Mouse (Mus musculus) neural tube, embryonic 11.5 days (tissue): ENCODE data around the gene Slc35g3. TPM values are rescaled to one million over a fixed set of nuclear protein-coding genes. Genes with fewer than 3 reads are reported as not detected.

ENCODE experiments used
- ATAC-seq: fragments of 200-750 bp; cut with Nextera tagmentation; 2 replicates; pipeline ENCODE4 v1.8.0; 2017; ENCODE audit warnings: moderate number of reproducible peaks, mild to moderate bottlenecking, moderate TSS enrichment, moderate library complexity; ENCODE audit not compliant: insufficient read depth, low FRiP score, low TSS enrichment
- DNase-seq: peaks from one replicate; pipeline ENCODE4 v3.0.0-alpha.2; 2015; ENCODE audit warnings: low spot score
- H3K27ac ChIP-seq: fragments of 300-500 bp; sonication (generic); 2 replicates; pipeline ENCODE4 v1.5.1; 2014; ENCODE audit warnings: low read depth, mild to moderate bottlenecking, low read length
- H3K27me3 ChIP-seq: fragments of 300-500 bp; sonication (generic); 2 replicates; pipeline ENCODE4 v1.6.1; 2014; ENCODE audit warnings: mild to moderate bottlenecking, low read length, mixed read lengths; ENCODE audit not compliant: control insufficient read depth, insufficient read depth
- H3K36me3 ChIP-seq: fragments of 300-500 bp; sonication (generic); 2 replicates; pipeline ENCODE4 v1.6.1; 2014; ENCODE audit warnings: mild to moderate bottlenecking, low read length, moderate library complexity, mixed read lengths; ENCODE audit not compliant: control insufficient read depth, insufficient read depth
- H3K4me1 ChIP-seq: fragments of 300-500 bp; sonication (generic); 2 replicates; pipeline ENCODE4 v1.6.1; 2014; ENCODE audit warnings: low read length, mixed read lengths; ENCODE audit not compliant: control insufficient read depth, insufficient read depth
- H3K4me2 ChIP-seq: fragments of 300-500 bp; sonication (generic); 2 replicates; pipeline ENCODE4 v1.6.1; 2014; ENCODE audit warnings: low read depth, mild to moderate bottlenecking, moderate library complexity
- H3K4me3 ChIP-seq: fragments of 300-500 bp; sonication (generic); 2 replicates; pipeline ENCODE4 v1.5.1; 2014; ENCODE audit warnings: low read depth, low read length
- H3K9ac ChIP-seq: fragments of 300-500 bp; sonication (generic); 2 replicates; pipeline ENCODE4 v1.6.1; 2014; ENCODE audit warnings: mild to moderate bottlenecking, low read length
- H3K9me3 ChIP-seq: fragments of 300-500 bp; sonication (generic); 2 replicates; pipeline ENCODE4 v1.6.1; 2016; ENCODE audit warnings: low read length; ENCODE audit not compliant: control insufficient read depth
- WGBS: fragments of 180-500 bp; shearing (Covaris S2); extraction: QIAGEN DNeasy Blood & Tissue Kit; methylation state at CpG from one replicate; pipeline ENCODE4 v1.1.7; 2014; 5-methylcytosine and 5-hydroxymethylcytosine counted together
- polyA plus RNA-seq: library from polyadenylated mRNA; unstranded; fragments of >200 nt; fragmentation: Nextera tagmentation; extraction: Ambion mirVana; gene quantifications from 2 replicates; pipeline ENCODE4 v1.2.1, GENCODE M21; 2014

Slc35g3 gene
- polyA plus RNA-seq, 1 experiment from 2014 or later, result not detected

DNA sequence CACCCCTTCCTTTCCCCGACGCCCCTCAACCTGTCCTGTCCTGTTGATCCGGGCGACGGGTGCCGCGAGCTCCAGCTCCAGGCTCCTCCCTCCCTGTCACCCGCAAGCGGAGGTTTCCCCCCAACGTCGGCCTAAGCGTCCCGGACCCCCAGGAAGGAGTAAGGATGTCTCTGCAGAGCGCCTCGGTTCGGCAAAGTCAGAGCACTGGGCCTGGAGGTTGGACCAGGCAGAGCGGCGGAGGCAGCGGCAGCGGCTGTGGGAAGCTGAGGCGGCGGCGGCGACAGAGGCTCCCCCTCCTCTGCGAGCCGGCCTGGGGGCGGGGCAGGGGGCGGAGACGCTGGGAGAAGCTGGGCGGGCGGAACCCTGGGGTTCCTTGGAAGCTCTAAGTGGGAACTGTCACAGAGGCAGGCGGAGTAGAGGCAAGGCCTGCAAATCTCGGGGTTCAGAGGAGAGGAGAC lies 40.9 kb upstream of the Slc35g3 start:
- H3K27ac ChIP-seq, result no peak overlapping the region
- no peaks in the 10 kb centered on the region for H3K9me3 ChIP-seq
- peak overlapping the region; percentile 89 for H3K4me2 ChIP-seq
- H3K36me3 ChIP-seq, result no peaks in the 10 kb centered on the region
- H3K9ac ChIP-seq, result peak overlapping the region; percentile 61
- H3K4me1 ChIP-seq, result peaks cover 30% of the 10 kb centered on the region
- ATAC-seq (no peak), DNase-seq (peak; percentile 78)
- H3K4me3 ChIP-seq, result peak overlapping the region; percentile 52
- under 1% methylated on average over 28 of the region's 33 CpGs for WGBS
- H3K27me3 ChIP-seq, result peaks cover 55% of the 10 kb centered on the region

DNA sequence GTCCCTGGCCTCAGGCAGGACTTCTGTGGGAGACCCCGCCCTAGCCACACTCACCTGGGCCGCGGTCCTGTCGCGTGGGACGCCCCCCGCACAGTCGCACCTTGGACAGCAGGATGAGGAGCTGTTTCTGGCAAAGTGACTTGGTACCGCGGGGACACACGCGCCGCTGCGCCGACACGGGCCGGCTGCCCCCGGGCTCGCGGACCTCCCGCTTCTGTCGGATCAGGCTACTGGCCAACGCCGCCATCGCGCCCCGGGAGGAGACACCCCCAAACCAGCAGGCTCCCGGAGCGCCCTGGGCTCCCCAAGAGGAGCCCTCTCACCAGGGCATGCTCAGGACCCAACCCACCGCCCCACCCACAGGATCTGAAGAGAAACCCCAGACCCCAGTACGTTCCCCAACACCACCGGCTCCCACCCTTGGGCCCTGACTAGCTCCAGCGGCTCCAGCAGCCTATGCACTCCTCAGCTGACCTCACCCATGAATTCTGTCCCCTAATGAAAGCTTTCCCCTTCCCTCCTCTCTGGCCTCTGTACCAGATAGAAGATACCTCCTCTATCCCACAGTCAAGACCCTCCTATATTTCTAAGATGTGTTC lies 39.7 kb upstream of the Slc35g3 start, which contains the start of gene Fgf11:
TSS of gene Fgf11 (minus strand) at position 479 of the 599 bp plus-strand sequence.
- peaks cover 30% of the 10 kb centered on the region for H3K4me1 ChIP-seq
- peaks cover 55% of the 10 kb centered on the region for H3K27me3 ChIP-seq
- peak within 1 kb of the TSS; percentile 52 for H3K4me3 ChIP-seq
- H3K9ac ChIP-seq, result peak within 1 kb of the TSS; percentile 73
- ATAC-seq, result no peak
- H3K36me3 ChIP-seq, result no peaks in the 10 kb centered on the region
- peak within 1 kb of the TSS; percentile 83 for H3K27ac ChIP-seq
- no peak for DNase-seq
- peak within 1 kb of the TSS; percentile 89 for H3K4me2 ChIP-seq
- no peaks in the 10 kb centered on the region for H3K9me3 ChIP-seq
- WGBS, result 2% methylated on average over 33 of the region's 33 CpGs

DNA sequence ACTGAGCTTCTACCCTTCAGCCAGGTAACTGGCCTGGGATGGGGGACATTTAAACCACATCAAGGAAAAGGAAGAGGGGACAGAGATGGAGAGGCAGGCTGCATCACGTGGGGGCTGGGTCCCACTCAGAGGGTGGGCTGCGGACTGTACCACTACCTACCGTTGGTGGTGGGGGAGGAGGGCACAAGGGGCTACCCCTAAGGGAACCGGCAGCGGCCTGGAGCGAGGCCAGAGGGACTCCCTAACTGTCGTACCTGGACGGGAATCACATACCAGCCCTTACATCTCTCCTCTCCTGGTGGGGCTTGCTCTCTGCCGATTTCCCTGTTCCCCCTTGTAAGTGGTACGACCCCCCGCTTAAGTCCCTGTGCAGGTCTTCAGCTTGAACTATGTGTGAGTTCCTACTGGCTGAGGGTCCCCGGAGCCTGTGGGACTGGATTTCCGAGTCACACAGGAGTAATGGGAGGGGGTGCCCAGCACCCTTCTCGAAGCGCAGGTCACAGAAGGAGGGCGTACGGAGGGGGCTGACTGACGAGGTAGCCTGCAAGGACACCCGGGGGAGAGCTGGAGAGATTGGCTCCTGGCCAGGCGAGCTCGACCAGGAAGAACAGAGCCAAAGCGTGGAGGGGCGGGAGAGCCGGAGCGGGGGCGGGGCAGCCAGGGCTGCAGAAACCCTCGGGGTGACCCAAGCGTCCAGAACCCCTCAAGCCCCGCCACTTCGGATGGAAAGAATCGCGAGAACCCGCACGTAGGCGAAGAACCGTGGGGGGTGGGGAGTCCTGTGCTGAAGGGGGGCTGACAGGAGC lies 38.8 kb upstream of the Slc35g3 start:
- H3K4me1 ChIP-seq, result peaks cover 33% of the 10 kb centered on the region
- H3K36me3 ChIP-seq, result no peaks in the 10 kb centered on the region
- H3K4me3 ChIP-seq, result peak overlapping the region; percentile 52
- ATAC-seq (peak; percentile 66), DNase-seq (peak; percentile 89)
- WGBS, result under 1% methylated on average over 36 of the region's 36 CpGs
- H3K27ac ChIP-seq, result peak overlapping the region; percentile 83
- H3K4me2 ChIP-seq, result peak overlapping the region; percentile 89
- H3K9me3 ChIP-seq, result no peaks in the 10 kb centered on the region
- H3K9ac ChIP-seq, result peak overlapping the region; percentile 73
- peaks cover 55% of the 10 kb centered on the region for H3K27me3 ChIP-seq

DNA sequence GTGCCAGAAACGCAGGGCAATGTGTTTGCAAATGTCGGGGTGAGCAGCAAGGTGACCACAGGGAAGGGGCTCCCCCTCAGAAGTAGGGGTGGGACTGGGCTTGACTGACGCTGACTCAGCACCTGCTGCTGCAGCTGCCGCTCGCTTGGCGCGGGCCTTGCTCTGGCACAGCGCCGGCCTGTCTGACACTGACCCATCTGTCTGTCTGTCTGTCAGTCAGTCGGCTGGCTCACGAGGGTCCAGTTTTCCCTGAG lies 38.3 kb upstream of the Slc35g3 start:
- Histone ChIP-seq H3K4me3 (peak overlapping the region; percentile 52), H3K27ac (peak overlapping the region; percentile 83), H3K4me2 (peak overlapping the region; percentile 89), H3K36me3 (no peaks in the 10 kb centered on the region), H3K4me1 (peaks cover 33% of the 10 kb centered on the region), H3K27me3 (peaks cover 50% of the 10 kb centered on the region), H3K9ac (peak overlapping the region; percentile 73), H3K9me3 (no peaks in the 10 kb centered on the region)
- DNase-seq (no peak), ATAC-seq (peak; percentile 38)
- WGBS, result under 1% methylated on average over 10 of the region's 11 CpGs

DNA sequence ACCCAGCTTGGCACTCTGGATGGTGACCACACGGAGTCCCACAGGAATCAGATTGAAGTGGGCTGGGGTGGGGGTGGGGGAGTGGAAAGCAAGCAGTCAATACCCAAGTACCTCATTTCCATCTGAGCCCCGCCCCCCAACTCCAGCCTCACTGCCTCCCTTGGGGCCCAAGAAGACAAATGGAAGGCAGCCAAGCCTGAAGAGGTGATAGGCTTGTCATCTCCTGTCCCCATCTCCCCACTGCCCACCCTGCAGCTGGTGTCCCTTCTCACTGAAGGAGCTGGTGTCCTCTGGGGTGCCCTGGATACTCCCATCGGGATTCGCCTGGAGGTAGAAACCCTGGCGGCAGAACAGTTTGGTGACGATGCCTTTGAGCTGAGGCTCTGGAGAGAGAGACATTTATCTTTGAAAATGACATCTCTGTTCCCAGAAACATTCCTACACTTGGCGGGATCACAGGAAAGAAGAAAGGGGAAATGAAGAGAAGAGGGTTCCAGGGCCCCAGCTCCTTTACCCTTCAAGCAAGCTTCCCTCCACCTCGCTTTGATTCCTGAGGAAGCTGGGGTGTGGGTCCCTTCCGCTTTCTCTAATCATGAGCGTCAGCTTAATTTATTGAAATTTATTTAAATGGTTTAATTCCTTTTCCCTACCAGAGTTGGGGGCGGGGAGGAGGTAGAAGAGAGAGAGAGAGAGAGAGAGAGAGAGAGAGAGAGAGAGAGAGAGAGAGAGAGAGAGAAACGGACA lies 37.8 kb upstream of the Slc35g3 start:
- DNase-seq (peak; percentile 78), ATAC-seq (no peak)
- 17% methylated on average over 12 of the region's 12 CpGs for WGBS
- peaks cover 45% of the 10 kb centered on the region for H3K27me3 ChIP-seq
- no peaks in the 10 kb centered on the region for H3K9me3 ChIP-seq
- H3K27ac ChIP-seq, result peak overlapping the region; percentile 83
- H3K4me1 ChIP-seq, result peaks cover 32% of the 10 kb centered on the region
- H3K4me2 ChIP-seq, result peak overlapping the region; percentile 89
- H3K4me3 ChIP-seq, result peak overlapping the region; percentile 52
- no peaks in the 10 kb centered on the region for H3K36me3 ChIP-seq
- H3K9ac ChIP-seq, result no peak overlapping the region

DNA sequence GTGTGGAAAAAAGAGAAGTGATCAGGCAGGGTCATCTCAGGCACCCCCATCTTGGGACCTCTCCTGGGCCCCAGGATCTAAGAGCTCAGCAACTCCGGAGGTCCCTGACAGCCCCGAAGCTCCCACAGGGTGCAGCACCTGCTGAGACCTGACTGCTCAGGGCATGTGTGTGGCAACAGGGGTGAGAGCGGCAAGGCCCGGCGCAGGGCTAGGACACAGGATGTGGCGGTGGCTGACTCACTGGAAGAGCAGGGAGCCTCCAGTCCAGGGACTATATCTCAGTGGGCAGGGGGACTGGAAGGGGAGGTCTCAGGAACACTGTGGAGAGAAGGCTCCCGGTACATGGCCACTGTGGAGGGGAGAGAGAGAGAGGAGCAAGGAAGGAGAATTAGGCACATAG lies 36.2 kb upstream of the Slc35g3 start:
- no peak overlapping the region for H3K9ac ChIP-seq
- no peak overlapping the region for H3K27ac ChIP-seq
- peaks cover 19% of the 10 kb centered on the region for H3K4me1 ChIP-seq
- H3K4me3 ChIP-seq, result no peak overlapping the region
- no peak overlapping the region for H3K4me2 ChIP-seq
- no peak for DNase-seq
- no peaks in the 10 kb centered on the region for H3K9me3 ChIP-seq
- WGBS, result 74% methylated on average over 7 of the region's 7 CpGs
- no peak for ATAC-seq
- H3K36me3 ChIP-seq, result no peaks in the 10 kb centered on the region
- peaks cover 29% of the 10 kb centered on the region for H3K27me3 ChIP-seq

DNA sequence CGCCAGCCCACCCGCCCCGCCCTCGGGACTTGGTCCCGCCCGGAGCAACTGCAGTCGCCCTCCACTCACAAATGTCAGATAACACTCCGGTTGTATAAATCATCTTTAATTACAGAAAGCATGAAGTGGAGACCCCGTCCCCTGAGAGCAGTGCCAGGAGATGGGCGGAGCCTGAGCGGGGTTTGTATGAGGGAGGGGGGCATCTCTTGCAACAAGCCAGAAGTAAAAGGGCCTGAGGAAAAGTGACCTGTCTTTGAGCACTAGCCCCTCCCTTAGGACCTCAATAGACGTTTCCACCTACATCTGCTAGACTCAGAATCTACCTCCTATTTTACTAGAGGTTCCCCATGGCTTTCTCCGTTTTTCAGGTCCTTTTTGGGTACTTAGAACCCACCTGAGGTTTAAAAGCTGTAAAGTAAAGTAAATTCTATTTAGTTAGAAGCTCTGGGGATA lies 34.2 kb upstream of the Slc35g3 start:
- Histone ChIP-seq H3K4me3 (peak overlapping the region; percentile 39), H3K9ac (no peak overlapping the region), H3K9me3 (no peaks in the 10 kb centered on the region), H3K4me1 (peaks cover 13% of the 10 kb centered on the region), H3K36me3 (no peaks in the 10 kb centered on the region), H3K27ac (no peak overlapping the region), H3K4me2 (peak overlapping the region; percentile 87), H3K27me3 (peaks cover 15% of the 10 kb centered on the region)
- no peak for DNase-seq
- 3% methylated on average over 13 of the region's 13 CpGs for WGBS
- no peak for ATAC-seq

DNA sequence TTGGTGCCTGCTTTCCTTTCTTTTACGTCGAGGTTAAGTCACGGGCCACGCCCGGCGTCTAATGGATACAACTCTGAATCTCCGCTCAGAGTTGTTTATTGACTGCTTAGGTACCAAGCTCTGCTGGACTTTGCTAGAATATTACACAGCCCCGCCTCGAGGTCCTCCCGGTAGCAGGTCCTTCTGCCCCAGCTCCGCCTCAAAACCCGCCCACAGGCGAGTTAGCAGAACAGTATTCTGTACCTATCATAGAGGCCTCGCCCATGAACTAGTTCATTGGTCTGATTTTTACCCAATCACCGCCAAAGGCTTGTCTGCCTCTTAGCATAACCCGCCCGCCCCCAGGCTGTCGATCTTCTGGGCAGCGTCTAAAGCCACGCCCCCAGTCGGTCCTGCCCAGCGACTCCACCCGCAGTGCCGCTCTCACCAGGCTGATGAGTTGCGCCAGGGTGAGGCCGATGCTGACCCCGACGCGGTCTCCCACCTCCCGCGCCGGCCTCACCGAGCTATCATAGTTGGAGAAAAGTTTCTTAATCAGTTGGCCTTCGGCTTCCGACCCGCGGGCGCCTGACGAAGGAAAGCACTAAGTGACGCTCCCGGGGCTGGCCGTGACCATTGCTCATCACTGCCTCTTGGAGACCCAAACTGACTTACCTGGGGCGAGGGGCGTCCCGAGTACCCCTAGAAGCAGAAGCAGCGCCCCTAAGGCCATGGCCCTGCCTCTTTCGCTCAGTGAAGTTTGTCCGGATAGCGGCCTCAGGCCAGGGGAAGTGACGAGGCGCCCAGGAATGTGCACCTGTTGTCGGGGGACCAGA lies 33.6 kb upstream of the Slc35g3 start, which contains the start of gene Chrnb1:
TSS of gene Chrnb1 (minus strand) at position 776 of the 815 bp plus-strand sequence.
- Histone ChIP-seq H3K36me3 (no peaks in the 10 kb centered on the region), H3K27me3 (peaks cover 13% of the 10 kb centered on the region; the same call in 1 of the 2 replicates), H3K4me1 (peaks cover 11% of the 10 kb centered on the region), H3K4me3 (peak within 1 kb of the TSS; percentile 39), H3K4me2 (peak within 1 kb of the TSS; percentile 87), H3K9me3 (no peaks in the 10 kb centered on the region), H3K9ac (no peak within 1 kb of the TSS), H3K27ac (no peak within 1 kb of the TSS)
- peak; percentile 89 for DNase-seq
- WGBS, result 2% methylated on average over 52 of the region's 52 CpGs
- peak; percentile 91 for ATAC-seq
